Mouse (Mus musculus): Measurements from ENCODE around the gene H2-DMb1. TPM values are rescaled to one million over a fixed set of nuclear protein-coding genes. Genes with fewer than 3 reads are reported as not detected.

The H2-DMb1 gene
- polyA plus RNA-seq, 1 experiment from 2014 or later, result 0.29 TPM

DNA sequence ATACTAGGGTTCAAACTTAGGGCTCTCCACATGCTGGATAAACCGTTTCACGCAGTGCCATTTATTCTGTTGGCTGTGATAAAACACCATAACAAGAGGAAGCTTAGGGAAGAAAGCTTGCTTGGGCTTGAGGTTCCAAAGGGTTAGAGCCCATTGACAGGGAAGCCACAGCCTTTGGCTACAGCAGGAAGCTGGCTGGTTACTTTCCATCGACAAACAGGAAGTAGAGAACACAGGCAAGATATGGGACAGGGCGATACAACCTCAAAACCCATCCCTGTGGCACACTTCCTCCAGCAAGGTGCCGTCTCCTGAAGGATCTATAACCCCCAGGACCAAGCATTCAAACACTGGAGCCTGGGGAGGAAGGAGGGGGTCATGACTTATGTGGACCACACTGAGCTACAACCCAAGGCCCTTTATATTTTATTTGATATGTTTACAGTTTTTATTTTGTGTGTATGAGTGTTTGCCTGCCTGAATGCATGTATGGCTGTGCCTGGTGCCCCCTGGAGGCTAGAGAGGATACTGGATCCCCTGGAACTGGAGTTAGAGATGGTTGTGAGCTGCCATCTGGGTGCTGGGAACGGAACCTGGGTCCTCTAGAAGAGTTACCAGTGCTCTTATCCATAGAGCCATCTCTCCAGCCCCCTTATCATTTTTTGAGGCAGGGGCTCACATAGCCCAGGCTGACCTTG, 12.3 kb downstream of the H2-DMb1 start:
- no peak for ATAC-seq (ENCODE audit: low FRiP score)
- no peak overlapping the region for H3K4me2 ChIP-seq
- no peak overlapping the region for H3K4me3 ChIP-seq (replicated peaks)
- H3K9ac ChIP-seq (replicated peaks), result no peak overlapping the region
- H3K36me3 ChIP-seq, result no peaks in the 10 kb centered on the region
- 82% methylated on average over 6 of the region's 6 CpGs for WGBS
- H3K27ac ChIP-seq (replicated peaks), result no peak overlapping the region
- H3K4me1 ChIP-seq, result no peaks in the 10 kb centered on the region
- no peaks in the 10 kb centered on the region; the same call in 1 of the 2 replicates for H3K9me3 ChIP-seq (replicated peaks)
- H3K27me3 ChIP-seq (replicated peaks), result no peaks in the 10 kb centered on the region

DNA sequence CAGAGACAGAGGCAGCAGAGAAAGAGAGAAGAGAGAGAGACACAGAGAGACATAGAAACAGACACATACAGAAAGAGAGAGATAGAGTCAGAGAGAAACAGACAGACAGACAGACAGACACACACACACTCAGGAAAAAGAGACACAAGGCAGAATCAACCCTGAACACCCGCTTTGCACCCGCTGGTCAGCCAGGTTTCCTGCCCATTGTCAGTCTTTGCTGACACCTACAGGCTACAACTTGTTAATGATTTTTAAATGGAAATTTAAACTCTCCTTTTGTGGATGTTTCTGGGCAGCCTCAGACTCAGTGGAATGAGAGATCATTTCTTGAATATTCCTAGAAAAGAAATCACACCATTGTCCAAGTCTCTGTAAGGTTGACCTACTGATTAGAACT, 16.4 kb downstream of the H2-DMb1 start:
- Histone ChIP-seq H3K4me3 (replicated peaks) (no peak overlapping the region), H3K4me1 (no peaks in the 10 kb centered on the region), H3K27ac (replicated peaks) (no peak overlapping the region), H3K4me2 (no peak overlapping the region), H3K9me3 (replicated peaks) (no peaks in the 10 kb centered on the region), H3K36me3 (no peaks in the 10 kb centered on the region), H3K9ac (replicated peaks) (no peak overlapping the region), H3K27me3 (replicated peaks) (no peaks in the 10 kb centered on the region; the same call in 1 of the 2 replicates)
- WGBS, result 0% methylated on average over 2 of the region's 2 CpGs
- ATAC-seq (ENCODE audit: low FRiP score), result no peak

- Histone ChIP-seq H3K27me3 (replicated peaks) (peaks cover 3% of the 10 kb centered on the region; the same call in 1 of the 2 replicates), H3K4me3 (replicated peaks) (no peak overlapping the region), H3K4me1 (no peaks in the 10 kb centered on the region), H3K9ac (replicated peaks) (no peak overlapping the region), H3K4me2 (no peak overlapping the region), H3K36me3 (no peaks in the 10 kb centered on the region), H3K9me3 (replicated peaks) (no peaks in the 10 kb centered on the region), H3K27ac (replicated peaks) (no peak overlapping the region)
- ATAC-seq (ENCODE audit: low FRiP score), result no peak
- 31% methylated on average over 4 of the region's 4 CpGs for WGBS
Observed at GRCm38 (mm10) chr17:34170487-34170876, 17.6 kb downstream of the H2-DMb1 start.

DNA sequence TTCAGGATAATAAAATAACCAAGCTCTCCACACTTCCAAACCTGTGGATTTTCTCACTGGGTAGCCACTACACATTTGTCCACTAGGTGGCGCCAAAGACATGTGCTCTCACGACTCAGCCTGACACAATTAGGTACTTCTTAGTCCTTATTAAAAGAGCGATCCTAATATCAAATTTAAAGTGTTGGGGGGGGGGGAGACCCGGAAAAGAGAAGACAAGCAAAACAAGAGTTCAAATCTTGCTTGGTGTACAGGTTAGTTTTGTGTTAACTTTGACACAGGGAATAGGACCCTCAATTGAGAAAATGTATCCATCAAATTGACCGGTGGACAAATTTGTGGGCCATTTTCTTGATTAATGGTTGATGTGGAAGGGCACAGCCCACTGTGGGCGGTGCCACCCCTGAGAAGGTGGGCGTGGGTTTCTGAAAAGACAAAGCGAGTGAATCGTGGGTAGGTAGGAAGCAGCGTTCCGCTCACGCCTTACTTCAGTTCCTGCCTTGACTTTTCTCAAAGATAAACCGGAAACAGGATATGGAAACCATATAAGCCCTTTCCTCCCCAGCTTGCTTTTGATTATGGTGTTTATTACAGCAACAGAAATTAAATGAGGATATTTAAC, 18.1 kb downstream of the H2-DMb1 start:
- H3K4me3 ChIP-seq (replicated peaks), result no peak overlapping the region
- no peaks in the 10 kb centered on the region for H3K4me1 ChIP-seq
- no peaks in the 10 kb centered on the region for H3K36me3 ChIP-seq
- no peak overlapping the region for H3K27ac ChIP-seq (replicated peaks)
- H3K4me2 ChIP-seq, result no peak overlapping the region
- no peak overlapping the region for H3K9ac ChIP-seq (replicated peaks)
- no peaks in the 10 kb centered on the region for H3K9me3 ChIP-seq (replicated peaks)
- H3K27me3 ChIP-seq (replicated peaks), result peaks cover 4% of the 10 kb centered on the region; the same call in 1 of the 2 replicates
- WGBS, result 44% methylated on average over 13 of the region's 13 CpGs
- no peak for ATAC-seq (ENCODE audit: low FRiP score)

- no peaks in the 10 kb centered on the region for H3K9me3 ChIP-seq (replicated peaks)
- 94% methylated on average over 5 of the region's 5 CpGs for WGBS
- no peaks in the 10 kb centered on the region for H3K36me3 ChIP-seq
- peaks cover 4% of the 10 kb centered on the region; the same call in 1 of the 2 replicates for H3K27me3 ChIP-seq (replicated peaks)
- H3K4me1 ChIP-seq, result no peaks in the 10 kb centered on the region
- no peak overlapping the region for H3K9ac ChIP-seq (replicated peaks)
- H3K4me2 ChIP-seq, result no peak overlapping the region
- H3K27ac ChIP-seq (replicated peaks), result no peak overlapping the region
- no peak for ATAC-seq (ENCODE audit: low FRiP score)
- no peak overlapping the region for H3K4me3 ChIP-seq (replicated peaks)
Observed at GRCm38 (mm10) chr17:34172528-34172927, 19.7 kb downstream of the H2-DMb1 start.

DNA sequence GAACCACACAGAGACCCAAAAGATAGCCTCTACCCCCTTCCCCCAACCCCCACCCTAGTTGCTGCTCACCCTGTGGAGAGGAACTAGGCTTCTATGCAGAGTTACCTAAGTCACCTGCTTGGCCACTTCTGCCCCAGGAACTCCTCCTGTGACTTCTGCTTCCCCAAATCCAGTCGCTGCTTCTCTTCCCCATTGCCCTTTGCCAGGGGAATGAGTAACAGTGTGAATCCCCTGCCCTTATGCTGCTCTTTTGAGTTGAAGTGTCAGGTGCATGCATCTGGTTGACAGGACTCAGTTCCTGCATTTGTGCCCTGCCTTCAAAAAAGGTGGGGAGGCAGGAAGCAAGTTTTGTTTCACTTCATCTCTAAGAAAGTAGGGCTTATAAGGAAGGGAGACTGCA, 21.2 kb downstream of the H2-DMb1 start:
- H3K9me3 ChIP-seq (replicated peaks), result no peaks in the 10 kb centered on the region

DNA sequence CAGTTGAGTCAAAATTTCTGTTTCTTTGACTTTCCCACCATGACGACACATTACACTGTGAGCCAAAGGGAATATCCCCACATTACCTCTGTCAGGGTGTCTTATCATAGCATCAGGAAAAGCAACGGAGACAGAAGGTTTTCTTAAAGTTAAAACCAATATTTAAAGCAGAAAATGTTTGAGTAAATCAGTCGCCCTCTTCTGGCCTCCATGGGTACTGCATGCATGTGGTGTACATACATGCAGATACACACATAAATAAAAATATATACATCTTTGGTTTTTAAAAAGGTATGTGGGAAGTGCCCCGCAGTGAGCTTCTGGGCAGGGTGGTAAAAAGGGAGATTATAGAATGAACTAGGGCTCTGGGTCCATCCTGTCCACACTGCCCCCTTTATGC, 24.3 kb downstream of the H2-DMb1 start:
- no peak overlapping the region for H3K27ac ChIP-seq (replicated peaks)
- H3K4me2 ChIP-seq, result no peak overlapping the region

More for the DNA sequence above, 21.2 kb downstream of the H2-DMb1 start:
- Histone ChIP-seq H3K4me1 (no peaks in the 10 kb centered on the region), H3K27ac (replicated peaks) (no peak overlapping the region), H3K27me3 (replicated peaks) (peaks cover 4% of the 10 kb centered on the region; the same call in 1 of the 2 replicates), H3K4me2 (no peak overlapping the region), H3K9ac (replicated peaks) (no peak overlapping the region), H3K4me3 (replicated peaks) (no peak overlapping the region), H3K36me3 (no peaks in the 10 kb centered on the region)
- WGBS, result 72% methylated on average over 1 of the region's 1 CpGs
- ATAC-seq (ENCODE audit: low FRiP score), result no peak

GRCm38 (mm10) chr17:34179019-34179418, 26.1 kb downstream of the H2-DMb1 start:
- ATAC-seq (ENCODE audit: low FRiP score), result no peak

More for the DNA sequence above, 24.3 kb downstream of the H2-DMb1 start:
- ATAC-seq (ENCODE audit: low FRiP score), result no peak
- WGBS, result 76% methylated on average over 4 of the region's 4 CpGs
- Histone ChIP-seq H3K9ac (replicated peaks) (no peak overlapping the region), H3K27me3 (replicated peaks) (peaks cover 4% of the 10 kb centered on the region; the same call in 1 of the 2 replicates), H3K4me3 (replicated peaks) (no peak overlapping the region), H3K36me3 (no peaks in the 10 kb centered on the region), H3K9me3 (replicated peaks) (no peaks in the 10 kb centered on the region), H3K4me1 (no peaks in the 10 kb centered on the region)

DNA sequence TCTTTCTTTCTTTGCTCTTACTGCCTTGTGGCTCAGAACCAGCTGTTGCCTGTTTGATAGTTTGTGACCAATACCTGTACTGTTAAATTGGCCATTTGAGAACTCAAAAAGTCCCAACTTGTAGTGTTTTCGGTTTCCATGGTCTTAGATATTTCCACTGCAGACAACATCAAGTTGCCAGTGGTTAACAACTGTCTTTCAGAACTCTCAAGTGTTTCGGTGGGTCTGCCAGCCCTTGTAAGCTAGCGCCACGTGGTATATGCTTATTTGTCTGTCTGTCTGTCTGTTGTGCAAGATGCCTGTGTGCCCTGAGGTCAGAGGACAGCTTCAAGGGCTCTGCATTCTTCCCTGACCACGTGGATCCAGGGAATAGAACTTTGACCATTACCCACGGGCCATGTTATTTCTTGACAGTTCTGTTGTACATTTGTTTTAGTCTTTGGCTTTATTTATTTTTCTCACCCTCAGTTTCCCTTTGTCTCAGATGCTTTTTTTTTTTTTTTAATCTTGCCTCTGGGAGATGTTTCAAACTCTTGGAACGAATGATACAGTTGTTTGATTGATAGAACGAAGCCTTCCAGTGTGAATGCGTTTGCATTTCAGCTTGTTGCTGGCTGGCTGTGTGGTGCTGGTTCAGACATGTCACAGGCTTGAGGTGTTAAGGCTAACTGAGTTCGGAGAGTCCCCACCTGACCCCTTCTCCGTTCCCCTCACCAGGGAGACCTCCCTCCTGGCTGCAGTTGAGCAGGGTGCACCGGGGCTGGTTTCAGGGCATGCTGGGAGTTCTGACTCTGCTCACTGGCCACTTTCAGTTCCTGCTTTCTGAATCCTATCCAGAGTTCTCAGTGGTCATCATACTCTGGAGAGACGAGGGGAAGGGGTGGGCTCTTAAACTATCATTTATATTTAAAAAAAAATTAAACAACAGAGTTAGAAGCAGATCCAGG, 27.3 kb downstream of the H2-DMb1 start:
- H3K36me3 ChIP-seq, result no peaks in the 10 kb centered on the region
- no peak overlapping the region for H3K4me3 ChIP-seq (replicated peaks)
- H3K4me2 ChIP-seq, result no peak overlapping the region
- peaks cover 19% of the 10 kb centered on the region for H3K27me3 ChIP-seq (replicated peaks)
- H3K9me3 ChIP-seq (replicated peaks), result no peaks in the 10 kb centered on the region
- H3K27ac ChIP-seq (replicated peaks), result no peak overlapping the region
- no peak overlapping the region for H3K9ac ChIP-seq (replicated peaks)
- 73% methylated on average over 13 of the region's 13 CpGs for WGBS
- H3K4me1 ChIP-seq, result no peaks in the 10 kb centered on the region
- ATAC-seq (ENCODE audit: low FRiP score), result no peak

More at GRCm38 (mm10) chr17:34179019-34179418, 26.1 kb downstream of the H2-DMb1 start:
- no peak overlapping the region for H3K27ac ChIP-seq (replicated peaks)
- H3K27me3 ChIP-seq (replicated peaks), result peaks cover 11% of the 10 kb centered on the region
- H3K4me2 ChIP-seq, result no peak overlapping the region
- H3K36me3 ChIP-seq, result no peaks in the 10 kb centered on the region
- WGBS, result 71% methylated on average over 6 of the region's 6 CpGs
- no peak overlapping the region for H3K9ac ChIP-seq (replicated peaks)
- H3K4me3 ChIP-seq (replicated peaks), result no peak overlapping the region
- H3K9me3 ChIP-seq (replicated peaks), result no peaks in the 10 kb centered on the region
- no peaks in the 10 kb centered on the region for H3K4me1 ChIP-seq

GRCm38 (mm10) chr17:34183564-34184219, 30.8 kb downstream of the H2-DMb1 start:
- Histone ChIP-seq H3K9ac (replicated peaks) (no peak overlapping the region), H3K4me2 (no peak overlapping the region), H3K4me3 (replicated peaks) (no peak overlapping the region), H3K9me3 (replicated peaks) (no peaks in the 10 kb centered on the region), H3K27ac (replicated peaks) (no peak overlapping the region), H3K27me3 (replicated peaks) (peaks cover 45% of the 10 kb centered on the region), H3K4me1 (peaks cover 18% of the 10 kb centered on the region), H3K36me3 (no peaks in the 10 kb centered on the region)
- no peak for ATAC-seq (ENCODE audit: low FRiP score)
- 79% methylated on average over 15 of the region's 15 CpGs for WGBS

DNA sequence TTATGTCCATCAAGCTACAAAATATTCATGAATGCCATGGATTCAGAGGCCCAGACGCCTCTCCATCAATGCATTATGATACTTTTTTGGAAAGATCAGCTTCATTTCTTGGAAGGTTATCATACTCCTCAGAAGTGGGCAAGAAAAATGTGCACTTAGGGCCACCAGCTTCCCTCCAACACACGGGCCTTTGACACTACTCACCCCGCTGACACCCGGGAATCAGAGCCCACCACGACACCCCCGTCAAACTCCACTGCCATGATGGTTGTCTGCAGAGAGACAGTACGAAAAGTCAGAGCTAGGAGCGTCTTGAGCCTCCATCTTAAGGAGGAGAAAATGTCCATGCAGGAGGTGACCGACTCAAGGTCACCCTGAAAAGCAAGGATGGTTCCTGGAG, 32.7 kb downstream of the H2-DMb1 start:
- peaks cover 64% of the 10 kb centered on the region for H3K27me3 ChIP-seq (replicated peaks)
- H3K9ac ChIP-seq (replicated peaks), result no peak overlapping the region

More for the DNA sequence above, 32.7 kb downstream of the H2-DMb1 start:
- peaks cover 18% of the 10 kb centered on the region for H3K4me1 ChIP-seq
- H3K4me3 ChIP-seq (replicated peaks), result no peak overlapping the region
- no peak for ATAC-seq (ENCODE audit: low FRiP score)
- H3K36me3 ChIP-seq, result no peaks in the 10 kb centered on the region
- WGBS, result 90% methylated on average over 9 of the region's 9 CpGs
- H3K9me3 ChIP-seq (replicated peaks), result no peaks in the 10 kb centered on the region
- H3K4me2 ChIP-seq, result no peak overlapping the region
- H3K27ac ChIP-seq (replicated peaks), result no peak overlapping the region

Data from neural tube, embryonic 15.5 days (tissue).